Mouse (Mus musculus): ENCODE results near the gene Tmem11. TPM values are rescaled to one million over a fixed set of nuclear protein-coding genes. Genes with fewer than 3 reads are reported as not detected.
"Not testable (repeated sequence)": the region's sequence is repeated elsewhere in the genome, so short reads cannot be mapped to it uniquely, and the experiment has no call there.

Tmem11 gene
- polyA plus RNA-seq, 1 experiment from 2014 or later = 68.2 TPM

GRCm38 (mm10) chr11:60873101-60873500 is 6.0 kb downstream of the Tmem11 start:
- ATAC-seq (replicated peaks; ENCODE audit: extremely low read depth, insufficient read depth, low FRiP score) = no peak
- Histone ChIP-seq H3K4me3 (ENCODE audit: low read length) (no peak overlapping the region), H3K36me3 (ENCODE audit: control insufficient read depth, insufficient read depth) (0 out of 2 replicates have a peak, but pooled peaks cover 2% of the 10 kb centered on the region), H3K9ac (ENCODE audit: low read length) (no peak overlapping the region), H3K9me3 (replicated peaks; ENCODE audit: control insufficient read depth, low read length) (no peaks in the 10 kb centered on the region), H3K27ac (ENCODE audit: low read length) (no peak overlapping the region), H3K27me3 (ENCODE audit: control insufficient read depth, insufficient read depth, low read length) (no peaks in the 10 kb centered on the region), H3K4me1 (ENCODE audit: control insufficient read depth, insufficient read depth, low read length) (peaks cover 59% of the 10 kb centered on the region), H3K4me2 (ENCODE audit: low read depth, low read length) (no peak overlapping the region)
- 67% methylated on average over 6 of the region's 6 CpGs for WGBS

DNA sequence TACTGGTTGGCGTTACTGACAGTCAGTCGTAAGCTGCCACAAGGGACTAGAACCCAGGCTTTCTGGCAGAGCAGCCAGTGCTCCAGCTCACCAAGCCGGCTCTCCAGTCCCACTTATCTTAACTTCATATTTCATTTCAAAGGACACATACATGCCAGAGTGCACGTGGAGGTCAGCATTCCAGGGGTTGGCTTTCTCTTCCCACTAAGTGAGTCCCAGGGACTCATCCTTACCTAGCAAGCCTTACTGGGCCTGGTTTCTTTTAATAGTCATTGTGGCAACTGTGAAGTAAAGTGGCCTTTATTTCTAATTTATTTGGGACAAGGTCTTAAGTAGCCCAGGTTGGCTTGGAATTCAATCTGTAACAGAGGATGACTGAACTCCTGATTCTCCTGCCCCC is 7.7 kb downstream of the Tmem11 start:
- Histone ChIP-seq H3K4me1 (ENCODE audit: control insufficient read depth, insufficient read depth, low read length) (peaks cover 58% of the 10 kb centered on the region), H3K4me3 (ENCODE audit: low read length) (no peak overlapping the region), H3K36me3 (ENCODE audit: control insufficient read depth, insufficient read depth) (0 out of 2 replicates have a peak, but pooled peaks cover 2% of the 10 kb centered on the region), H3K27ac (ENCODE audit: low read length) (no peak overlapping the region), H3K4me2 (ENCODE audit: low read depth, low read length) (peak overlapping the region; percentile 8; the same call in 1 of the 2 replicates), H3K27me3 (ENCODE audit: control insufficient read depth, insufficient read depth, low read length) (no peaks in the 10 kb centered on the region), H3K9ac (ENCODE audit: low read length) (no peak overlapping the region), H3K9me3 (replicated peaks; ENCODE audit: control insufficient read depth, low read length) (no peaks in the 10 kb centered on the region)
- ATAC-seq (replicated peaks; ENCODE audit: extremely low read depth, insufficient read depth, low FRiP score) = no peak
- 32% methylated on average over 4 of the region's 4 CpGs for WGBS

GRCm38 (mm10) chr11:60869471-60869870 is 9.6 kb downstream of the Tmem11 start:
- Histone ChIP-seq H3K4me1 (ENCODE audit: control insufficient read depth, insufficient read depth, low read length) (peaks cover 46% of the 10 kb centered on the region), H3K36me3 (ENCODE audit: control insufficient read depth, insufficient read depth) (peaks cover 10% of the 10 kb centered on the region)
- WGBS = 91% methylated on average over 6 of the region's 6 CpGs
- ATAC-seq (replicated peaks; ENCODE audit: extremely low read depth, insufficient read depth, low FRiP score); H3K27me3 ChIP-seq (ENCODE audit: control insufficient read depth, insufficient read depth, low read length); H3K9me3 ChIP-seq (replicated peaks; ENCODE audit: control insufficient read depth, low read length); H3K4me2 ChIP-seq (ENCODE audit: low read depth, low read length); H3K27ac ChIP-seq (ENCODE audit: low read length); H3K4me3 ChIP-seq (ENCODE audit: low read length); H3K9ac ChIP-seq (ENCODE audit: low read length): not testable (repeated sequence)

- Histone ChIP-seq H3K27ac (ENCODE audit: low read length) (no peak overlapping the region), H3K4me3 (ENCODE audit: low read length) (no peak overlapping the region), H3K9ac (ENCODE audit: low read length) (no peak overlapping the region), H3K27me3 (ENCODE audit: control insufficient read depth, insufficient read depth, low read length) (no peaks in the 10 kb centered on the region), H3K36me3 (ENCODE audit: control insufficient read depth, insufficient read depth) (peaks cover 13% of the 10 kb centered on the region), H3K4me1 (ENCODE audit: control insufficient read depth, insufficient read depth, low read length) (peaks cover 50% of the 10 kb centered on the region), H3K4me2 (ENCODE audit: low read depth, low read length) (no peak overlapping the region), H3K9me3 (replicated peaks; ENCODE audit: control insufficient read depth, low read length) (no peaks in the 10 kb centered on the region)
- WGBS = 72% methylated on average over 8 of the region's 8 CpGs
- no peak for ATAC-seq (replicated peaks; ENCODE audit: extremely low read depth, insufficient read depth, low FRiP score)
Measured at GRCm38 (mm10) chr11:60867904-60868303, 11.2 kb downstream of the Tmem11 start.

DNA sequence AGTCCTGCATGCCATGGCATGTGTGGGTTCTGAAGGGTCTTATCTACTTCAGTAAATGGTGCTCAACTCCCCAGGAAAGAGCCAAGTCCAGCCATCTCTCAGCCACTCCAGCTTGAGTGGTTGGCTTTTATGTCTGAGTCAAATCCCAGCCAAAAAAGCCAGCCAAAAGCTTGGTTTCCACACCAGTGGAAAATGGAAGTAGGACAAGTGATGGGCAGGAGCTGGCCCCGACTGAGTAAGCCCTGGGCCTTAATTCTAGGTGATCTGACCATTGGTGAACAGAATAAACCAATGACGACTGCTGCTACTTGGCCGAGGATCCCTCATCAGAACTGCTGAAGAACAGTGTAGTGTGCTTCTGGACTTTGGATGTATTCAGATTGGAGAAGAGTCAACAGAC is 11.6 kb downstream of the Tmem11 start:
- no peak overlapping the region for H3K4me2 ChIP-seq (ENCODE audit: low read depth, low read length)
- 88% methylated on average over 3 of the region's 3 CpGs for WGBS
- no peak overlapping the region for H3K4me3 ChIP-seq (ENCODE audit: low read length)
- H3K36me3 ChIP-seq (ENCODE audit: control insufficient read depth, insufficient read depth) = peaks cover 13% of the 10 kb centered on the region
- no peak overlapping the region for H3K9ac ChIP-seq (ENCODE audit: low read length)
- peaks cover 50% of the 10 kb centered on the region for H3K4me1 ChIP-seq (ENCODE audit: control insufficient read depth, insufficient read depth, low read length)
- no peaks in the 10 kb centered on the region for H3K9me3 ChIP-seq (replicated peaks; ENCODE audit: control insufficient read depth, low read length)
- H3K27ac ChIP-seq (ENCODE audit: low read length) = no peak overlapping the region
- H3K27me3 ChIP-seq (ENCODE audit: control insufficient read depth, insufficient read depth, low read length) = no peaks in the 10 kb centered on the region
- ATAC-seq (replicated peaks; ENCODE audit: extremely low read depth, insufficient read depth, low FRiP score) = no peak

- H3K9ac ChIP-seq (ENCODE audit: low read length) = no peak overlapping the region
- H3K27me3 ChIP-seq (ENCODE audit: control insufficient read depth, insufficient read depth, low read length) = no peaks in the 10 kb centered on the region
- 38% methylated on average over 2 of the region's 2 CpGs for WGBS
- no peak overlapping the region for H3K27ac ChIP-seq (ENCODE audit: low read length)
- no peak overlapping the region for H3K4me3 ChIP-seq (ENCODE audit: low read length)
- no peak overlapping the region for H3K4me2 ChIP-seq (ENCODE audit: low read depth, low read length)
- peaks cover 43% of the 10 kb centered on the region for H3K4me1 ChIP-seq (ENCODE audit: control insufficient read depth, insufficient read depth, low read length)
- H3K36me3 ChIP-seq (ENCODE audit: control insufficient read depth, insufficient read depth) = peaks cover 24% of the 10 kb centered on the region
- no peaks in the 10 kb centered on the region for H3K9me3 ChIP-seq (replicated peaks; ENCODE audit: control insufficient read depth, low read length)
- no peak for ATAC-seq (replicated peaks; ENCODE audit: extremely low read depth, insufficient read depth, low FRiP score)
Measured at GRCm38 (mm10) chr11:60866021-60866420, 13.1 kb downstream of the Tmem11 start.

DNA sequence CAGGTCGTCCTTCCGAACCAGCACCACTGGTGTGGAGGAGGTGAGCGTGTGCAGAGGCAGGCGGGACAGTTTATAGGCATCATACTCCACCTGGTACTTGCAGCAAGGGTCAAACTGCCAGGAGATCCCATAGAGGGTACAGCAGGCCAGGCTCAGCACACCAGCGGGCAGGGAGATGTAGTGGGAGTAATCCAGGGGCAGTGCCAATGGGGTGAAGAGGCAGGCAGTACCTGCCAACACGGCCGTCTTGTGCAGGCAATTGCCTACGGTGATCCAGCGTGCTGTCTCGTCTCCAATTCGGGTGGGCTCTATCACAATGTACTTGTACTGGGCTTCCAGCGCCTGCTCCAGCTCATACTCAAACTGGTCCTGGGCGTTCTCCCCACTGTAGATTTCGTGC is 14.2 kb downstream of the Tmem11 start:
- no peak overlapping the region for H3K9ac ChIP-seq (ENCODE audit: low read length)
- no peaks in the 10 kb centered on the region for H3K9me3 ChIP-seq (replicated peaks; ENCODE audit: control insufficient read depth, low read length)
- no peak for ATAC-seq (replicated peaks; ENCODE audit: extremely low read depth, insufficient read depth, low FRiP score)
- no peak overlapping the region for H3K4me3 ChIP-seq (ENCODE audit: low read length)
- no peak overlapping the region for H3K27ac ChIP-seq (ENCODE audit: low read length)
- H3K4me1 ChIP-seq (ENCODE audit: control insufficient read depth, insufficient read depth, low read length) = peaks cover 43% of the 10 kb centered on the region
- H3K36me3 ChIP-seq (ENCODE audit: control insufficient read depth, insufficient read depth) = peaks cover 26% of the 10 kb centered on the region
- no peak overlapping the region for H3K4me2 ChIP-seq (ENCODE audit: low read depth, low read length)
- H3K27me3 ChIP-seq (ENCODE audit: control insufficient read depth, insufficient read depth, low read length) = no peaks in the 10 kb centered on the region
- 81% methylated on average over 14 of the region's 14 CpGs for WGBS

DNA sequence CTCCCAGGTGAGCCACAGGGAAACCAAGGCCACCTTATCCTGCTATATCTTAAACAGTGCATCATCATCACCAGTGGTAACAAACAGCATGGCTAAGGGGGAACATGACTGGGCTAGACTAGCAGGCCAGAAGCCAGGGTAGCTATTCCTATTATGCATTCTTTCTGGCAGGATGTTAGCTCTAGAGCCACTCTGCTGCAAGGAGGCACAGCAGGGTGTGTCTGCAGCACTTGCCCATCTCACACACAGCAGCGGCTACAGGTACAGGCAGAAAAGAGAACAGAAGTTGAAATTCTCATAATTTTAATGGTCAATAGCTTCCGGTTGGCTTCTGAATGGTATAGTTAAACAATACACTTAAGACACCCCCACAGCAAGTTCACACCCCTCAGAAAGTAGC is 14.9 kb downstream of the Tmem11 start:
- no peak overlapping the region for H3K9ac ChIP-seq (ENCODE audit: low read length)
- no peak overlapping the region for H3K4me2 ChIP-seq (ENCODE audit: low read depth, low read length)
- no peak for ATAC-seq (replicated peaks; ENCODE audit: extremely low read depth, insufficient read depth, low FRiP score)
- no peak overlapping the region for H3K27ac ChIP-seq (ENCODE audit: low read length)
- H3K4me3 ChIP-seq (ENCODE audit: low read length) = no peak overlapping the region
- no peaks in the 10 kb centered on the region for H3K27me3 ChIP-seq (ENCODE audit: control insufficient read depth, insufficient read depth, low read length)
- H3K36me3 ChIP-seq (ENCODE audit: control insufficient read depth, insufficient read depth) = peaks cover 26% of the 10 kb centered on the region
- no peaks in the 10 kb centered on the region for H3K9me3 ChIP-seq (replicated peaks; ENCODE audit: control insufficient read depth, low read length)
- WGBS = 80% methylated on average over 2 of the region's 2 CpGs
- peaks cover 38% of the 10 kb centered on the region for H3K4me1 ChIP-seq (ENCODE audit: control insufficient read depth, insufficient read depth, low read length)

DNA sequence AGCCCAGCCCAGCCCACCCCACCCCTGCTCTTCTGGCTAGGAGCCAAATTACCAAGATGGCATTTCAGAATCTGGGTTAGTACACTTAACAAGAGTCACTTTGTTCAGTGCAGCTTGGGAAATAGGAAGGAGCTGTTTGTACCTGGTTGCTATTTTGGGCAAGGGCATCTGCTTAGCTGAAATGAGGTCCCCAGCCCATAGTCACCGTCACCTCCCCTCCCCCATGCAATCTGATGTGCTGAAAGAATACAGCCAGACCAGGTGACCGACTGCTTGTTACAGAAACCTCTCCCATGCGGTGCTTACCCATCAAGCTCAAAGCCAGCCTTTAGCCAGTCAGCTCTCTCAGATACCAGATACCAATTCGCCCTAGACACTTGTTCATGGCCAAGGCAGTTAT is 15.9 kb downstream of the Tmem11 start:
- Histone ChIP-seq H3K4me3 (ENCODE audit: low read length) (no peak overlapping the region), H3K9me3 (replicated peaks; ENCODE audit: control insufficient read depth, low read length) (no peaks in the 10 kb centered on the region), H3K36me3 (ENCODE audit: control insufficient read depth, insufficient read depth) (peaks cover 32% of the 10 kb centered on the region), H3K27me3 (ENCODE audit: control insufficient read depth, insufficient read depth, low read length) (no peaks in the 10 kb centered on the region), H3K4me1 (ENCODE audit: control insufficient read depth, insufficient read depth, low read length) (peaks cover 38% of the 10 kb centered on the region), H3K4me2 (ENCODE audit: low read depth, low read length) (no peak overlapping the region), H3K9ac (ENCODE audit: low read length) (no peak overlapping the region), H3K27ac (ENCODE audit: low read length) (peak overlapping the region; percentile 52; the same call in 1 of the 2 replicates)
- no peak for ATAC-seq (replicated peaks; ENCODE audit: extremely low read depth, insufficient read depth, low FRiP score)
- WGBS = 28% methylated on average over 4 of the region's 4 CpGs
